Mouse (Mus musculus): ENCODE results near the gene Snrpg. TPM values are rescaled to one million over a fixed set of nuclear protein-coding genes. Genes with fewer than 3 reads are reported as not detected.

Gene Snrpg
- polyA plus RNA-seq, 1 experiment from 2014 or later = 204 TPM

- Histone ChIP-seq H3K4me1 (ENCODE audit: insufficient read depth) (peaks cover 12% of the 10 kb centered on the region), H3K4me2 (ENCODE audit: low read depth, low read length) (peak within 1 kb of the TSS; percentile 100), H3K27me3 (ENCODE audit: insufficient read depth, low read length) (no peaks in the 10 kb centered on the region), H3K36me3 (replicated peaks; ENCODE audit: insufficient read depth, low read length) (peaks cover 7% of the 10 kb centered on the region; the same call in 1 of the 2 replicates), H3K9ac (replicated peaks) (peak within 1 kb of the TSS; percentile 80), H3K4me3 (ENCODE audit: low read depth, low read length) (peak within 1 kb of the TSS; percentile 86), H3K9me3 (ENCODE audit: low read length) (no peaks in the 10 kb centered on the region), H3K27ac (ENCODE audit: low read depth) (peak within 1 kb of the TSS; percentile 92)
- TF ChIP-seq CTCF (IDR thresholded peaks at IDR 0.05; ENCODE audit: low read depth) (peak; percentile 98), EP300 (IDR thresholded peaks at IDR 0.05; ENCODE audit: low read depth) (no peak)
- WGBS (ENCODE audit: insufficient replicate concordance) = 2% methylated on average over 74 of the region's 76 CpGs
- ATAC-seq (peak; percentile 96), DNase-seq (peak; percentile 99)
These were observed 5.6 kb upstream of the Snrpg start, which contains the start of gene Fam136a for GRCm38 (mm10) chr6:86365371-86366124. TSS of gene Fam136a (plus strand) at chr6:86365646.

- peaks cover 16% of the 10 kb centered on the region for H3K4me1 ChIP-seq (ENCODE audit: insufficient read depth)
- H3K9ac ChIP-seq (replicated peaks) = peak overlapping the region; percentile 80
- 34% methylated on average over 25 of the region's 25 CpGs for WGBS (ENCODE audit: insufficient replicate concordance)
- H3K27ac ChIP-seq (ENCODE audit: low read depth) = peak overlapping the region; percentile 92
- TF ChIP-seq EP300 (IDR thresholded peaks at IDR 0.05; ENCODE audit: low read depth) (no peak), CTCF (IDR thresholded peaks at IDR 0.05; ENCODE audit: low read depth) (no peak)
- peaks cover 7% of the 10 kb centered on the region; the same call in 1 of the 2 replicates for H3K36me3 ChIP-seq (replicated peaks; ENCODE audit: insufficient read depth, low read length)
- H3K9me3 ChIP-seq (ENCODE audit: low read length) = no peaks in the 10 kb centered on the region
- H3K4me3 ChIP-seq (ENCODE audit: low read depth, low read length) = peak overlapping the region; percentile 86
- DNase-seq (peak; percentile 57), ATAC-seq (peak; percentile 48; the same call in 1 of the 2 replicates)
- peak overlapping the region; percentile 100 for H3K4me2 ChIP-seq (ENCODE audit: low read depth, low read length)
- H3K27me3 ChIP-seq (ENCODE audit: insufficient read depth, low read length) = no peaks in the 10 kb centered on the region
These were observed 4.8 kb upstream of the Snrpg start for GRCm38 (mm10) chr6:86366125-86366852.

GRCm38 (mm10) chr6:86366853-86367249 is 4.3 kb upstream of the Snrpg start:
- Histone ChIP-seq H3K9me3 (ENCODE audit: low read length) (no peaks in the 10 kb centered on the region), H3K27ac (ENCODE audit: low read depth) (peak overlapping the region; percentile 92; the same call in 1 of the 2 replicates), H3K9ac (replicated peaks) (no peak overlapping the region), H3K27me3 (ENCODE audit: insufficient read depth, low read length) (no peaks in the 10 kb centered on the region), H3K4me3 (ENCODE audit: low read depth, low read length) (no peak overlapping the region; the same call in 1 of the 2 replicates), H3K4me1 (ENCODE audit: insufficient read depth) (peaks cover 16% of the 10 kb centered on the region), H3K4me2 (ENCODE audit: low read depth, low read length) (peak overlapping the region; percentile 100), H3K36me3 (replicated peaks; ENCODE audit: insufficient read depth, low read length) (peaks cover 7% of the 10 kb centered on the region; the same call in 1 of the 2 replicates)
- ATAC-seq = no peak
- DNase-seq = no peak
- 58% methylated on average over 2 of the region's 2 CpGs for WGBS (ENCODE audit: insufficient replicate concordance)
- TF ChIP-seq CTCF (IDR thresholded peaks at IDR 0.05; ENCODE audit: low read depth) = no peak
- no peak for TF ChIP-seq EP300 (IDR thresholded peaks at IDR 0.05; ENCODE audit: low read depth)

GRCm38 (mm10) chr6:86368479-86368878 is 2.6 kb upstream of the Snrpg start:
- Histone ChIP-seq H3K4me1 (ENCODE audit: insufficient read depth) (peaks cover 23% of the 10 kb centered on the region), H3K4me2 (ENCODE audit: low read depth, low read length) (no peak overlapping the region), H3K9me3 (ENCODE audit: low read length) (no peaks in the 10 kb centered on the region), H3K9ac (replicated peaks) (no peak overlapping the region), H3K36me3 (replicated peaks; ENCODE audit: insufficient read depth, low read length) (peaks cover 7% of the 10 kb centered on the region; the same call in 1 of the 2 replicates), H3K27ac (ENCODE audit: low read depth) (no peak overlapping the region), H3K27me3 (ENCODE audit: insufficient read depth, low read length) (no peaks in the 10 kb centered on the region), H3K4me3 (ENCODE audit: low read depth, low read length) (no peak overlapping the region)
- TF ChIP-seq EP300 (IDR thresholded peaks at IDR 0.05; ENCODE audit: low read depth) = no peak
- no peak for TF ChIP-seq CTCF (IDR thresholded peaks at IDR 0.05; ENCODE audit: low read depth)
- DNase-seq = no peak
- WGBS (ENCODE audit: insufficient replicate concordance) = 83% methylated on average over 5 of the region's 5 CpGs
- no peak for ATAC-seq

- H3K4me2 ChIP-seq (ENCODE audit: low read depth, low read length) = peak overlapping the region; percentile 91
- peak overlapping the region; percentile 83; the same call in 1 of the 2 replicates for H3K27ac ChIP-seq (ENCODE audit: low read depth)
- 0 out of 2 replicates have a peak overlapping the region, but pooled peaks have one; percentile 69 for H3K4me3 ChIP-seq (ENCODE audit: low read depth, low read length)
- no peaks in the 10 kb centered on the region for H3K27me3 ChIP-seq (ENCODE audit: insufficient read depth, low read length)
- no peak for TF ChIP-seq EP300 (IDR thresholded peaks at IDR 0.05; ENCODE audit: low read depth)
- TF ChIP-seq CTCF (IDR thresholded peaks at IDR 0.05; ENCODE audit: low read depth) = peak; percentile 64
- H3K9ac ChIP-seq (replicated peaks) = peak overlapping the region; percentile 74
- H3K4me1 ChIP-seq (ENCODE audit: insufficient read depth) = peaks cover 23% of the 10 kb centered on the region
- H3K36me3 ChIP-seq (replicated peaks; ENCODE audit: insufficient read depth, low read length) = peaks cover 7% of the 10 kb centered on the region; the same call in 1 of the 2 replicates
- H3K9me3 ChIP-seq (ENCODE audit: low read length) = no peaks in the 10 kb centered on the region
- ATAC-seq (no peak), DNase-seq (peak; percentile 35)
- WGBS (ENCODE audit: insufficient replicate concordance) = 74% methylated on average over 3 of the region's 3 CpGs
These were observed 901 bp upstream of the Snrpg start for GRCm38 (mm10) chr6:86370093-86370713.
